Mouse (Mus musculus): ENCODE results near the gene Irgm2. TPM values are rescaled to one million over a fixed set of nuclear protein-coding genes. Genes with fewer than 3 reads are reported as not detected.

Irgm2 gene
- total RNA-seq, 2 experiments from 2014 or later = 2.2 to 2.3 TPM

DNA sequence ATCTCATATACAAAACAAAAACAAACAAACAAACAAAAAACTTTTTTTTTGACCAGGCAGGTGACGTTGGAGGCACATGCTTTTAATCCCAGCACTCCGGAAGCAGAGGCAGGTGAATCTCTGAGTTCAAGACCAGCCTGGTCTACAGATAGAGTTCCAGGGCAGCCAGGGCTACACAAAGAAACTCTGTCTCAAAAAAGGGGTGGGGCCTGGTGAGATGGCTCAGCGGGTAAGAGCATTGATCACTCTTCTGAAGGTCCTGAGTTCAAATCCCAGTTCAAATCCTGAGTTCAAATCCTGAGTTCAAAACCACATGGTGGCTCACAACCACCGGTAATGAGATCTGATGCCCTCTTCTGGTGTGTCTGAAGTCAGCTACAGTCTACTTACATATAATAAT is 62.4 kb downstream of the Irgm2 start:
- DNase-seq = no peak

DNA sequence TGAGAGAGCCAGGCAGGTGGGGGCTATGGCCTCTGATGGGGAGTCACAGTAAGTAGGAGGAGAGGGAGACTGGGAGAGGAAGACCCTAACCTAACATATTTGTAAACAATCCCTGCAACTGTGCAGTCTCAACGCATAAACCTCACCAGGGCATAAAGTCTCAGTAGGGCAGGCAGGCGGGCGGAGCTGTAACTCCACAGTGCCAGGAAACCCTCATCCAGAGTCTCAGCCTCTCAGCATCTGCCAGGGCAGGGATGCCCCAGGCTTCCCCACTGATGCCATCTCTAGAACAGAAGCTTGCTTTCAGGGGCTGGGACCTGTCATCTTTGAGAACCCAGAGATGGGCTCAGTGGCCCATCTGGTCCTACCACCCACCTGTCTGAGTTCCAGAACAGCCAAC is 62.9 kb downstream of the Irgm2 start:
- DNase-seq = no peak

DNA sequence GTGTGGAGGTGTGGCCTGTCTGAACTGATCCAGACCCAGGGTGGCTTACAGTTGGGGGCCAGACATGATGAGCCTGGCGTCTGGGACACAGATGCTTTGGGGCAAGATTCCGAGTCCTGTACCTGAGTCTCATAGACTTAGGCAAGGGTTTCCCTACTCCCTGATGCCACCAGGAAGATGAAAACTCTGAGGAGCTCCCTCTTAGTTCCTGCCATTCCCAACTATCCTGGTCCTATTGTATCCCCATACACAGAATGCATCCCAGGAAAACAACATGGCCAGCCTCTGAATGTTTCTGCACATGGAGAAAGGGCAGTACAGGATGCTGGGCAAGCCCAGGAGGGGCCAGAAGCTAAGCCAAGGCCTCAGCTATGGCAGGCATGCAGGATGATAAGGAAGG is 64.1 kb downstream of the Irgm2 start:
- DNase-seq = no peak

DNA sequence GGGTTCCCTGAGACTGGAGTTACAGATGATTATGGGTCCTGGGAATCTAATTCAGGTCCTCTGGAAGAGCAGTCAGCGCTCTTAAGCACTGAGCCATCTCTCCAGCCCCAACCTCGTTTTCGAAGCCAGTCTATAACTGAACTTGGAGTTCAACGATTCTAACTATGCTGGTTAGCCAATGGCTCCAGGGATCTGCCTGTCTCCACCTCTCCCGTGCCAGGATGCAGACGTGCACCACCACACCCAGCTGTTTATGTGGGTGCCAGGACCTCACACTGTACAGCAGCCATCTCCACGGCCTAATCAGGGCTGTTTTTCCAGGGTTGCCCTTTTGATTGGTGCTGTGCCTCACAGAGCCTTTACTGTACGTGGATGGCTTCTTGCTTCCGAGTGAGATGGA is 65.1 kb downstream of the Irgm2 start:
- DNase-seq = no peak

DNA sequence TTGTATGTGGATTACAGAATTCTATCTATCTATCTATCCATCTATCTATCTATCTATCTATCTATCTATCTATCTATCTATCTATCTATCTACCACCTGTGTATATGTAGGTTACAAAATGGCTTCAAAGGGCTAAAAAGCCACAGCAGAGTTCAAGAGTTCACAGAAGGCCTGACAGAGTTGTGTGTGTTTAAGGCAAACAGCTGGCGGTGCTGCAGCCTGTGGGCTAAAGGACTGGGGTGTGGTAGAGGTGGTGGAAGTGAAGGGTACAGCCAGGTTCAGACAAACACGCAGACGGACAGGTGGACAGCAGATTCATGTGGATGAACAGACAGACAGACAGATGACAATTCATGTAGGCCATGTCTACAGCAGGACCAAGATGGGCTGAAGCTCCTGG is 68.9 kb downstream of the Irgm2 start:
- no peak for DNase-seq

Other genes with a start within 250 kb of the Irgm2 start
- 10 to 100 TPM; 86.2 to 93.8 TPM for gene Larp1, start 190.6 kb upstream of the Irgm2 start, total RNA-seq (2021)
- not detected for gene Gm12248, start 106.5 kb upstream of the Irgm2 start, total RNA-seq (2021)
- 10 to 100 TPM; 53.2 to 55.0 TPM for gene Cnot8, start 95.5 kb upstream of the Irgm2 start, total RNA-seq (2021)
- 10 to 100 TPM; 20.4 to 22.0 TPM for gene Gemin5, start 31.1 kb upstream of the Irgm2 start, total RNA-seq (2021)
- gene Mrpl22, start 28.0 kb upstream of the Irgm2 start, total RNA-seq (2021) = 10 to 100 TPM; 32.7 to 38.3 TPM
- gene Igtp, start 62 bp upstream of the Irgm2 start, total RNA-seq (2021) = 1 to 10 TPM; 2.1 TPM
- not detected for gene 4930438A08Rik, start 75.2 kb downstream of the Irgm2 start, total RNA-seq (2021)
- gene Zfp692, start 107.5 kb downstream of the Irgm2 start, total RNA-seq (2021) = 10 to 100 TPM; 27.6 to 31.4 TPM
- gene Zfp672, start 130.7 kb downstream of the Irgm2 start, total RNA-seq (2021) = 10 to 100 TPM; 44.0 to 51.2 TPM
- 10 to 100 TPM; 50.3 to 52.9 TPM for gene Sh3bp5l, start 131.1 kb downstream of the Irgm2 start, total RNA-seq (2021)
- under 1 TPM in 1 of 2 experiments, not detected in 1; 0.30 TPM for gene Lypd8, start 179.4 kb downstream of the Irgm2 start, total RNA-seq (2021)
- gene 1810065E05Rik, start 221.5 kb downstream of the Irgm2 start, total RNA-seq (2021) = not detected
- gene Gm12253, start 232.9 kb downstream of the Irgm2 start, total RNA-seq (2021) = not detected

Measured in layer of hippocampus, postnatal 36 days (tissue).